Mouse (Mus musculus) intestine, postnatal 0 days (tissue): ENCODE measurements around the gene Ulk4. TPM values are rescaled to one million over a fixed set of nuclear protein-coding genes. Genes with fewer than 3 reads are reported as not detected.

ENCODE experiments used
- ATAC-seq: fragments of 200-750 bp; cut with Nextera tagmentation; 2 replicates; pipeline ENCODE4 v1.8.0; 2017; ENCODE audit warnings: mild to moderate bottlenecking, moderate TSS enrichment, moderate library complexity
- H3K27ac ChIP-seq: fragments of 300-500 bp; sonication (generic); 2 replicates; pipeline ENCODE4 v1.5.1; 2014; ENCODE audit warnings: mild to moderate bottlenecking, low read depth, low read length, moderate library complexity
- H3K27me3 ChIP-seq: fragments of 300-500 bp; sonication (generic); replicated peaks from 2 replicates; pipeline ENCODE4 v1.6.1; 2014; ENCODE audit warnings: low read length, mixed read lengths; ENCODE audit not compliant: control insufficient read depth, insufficient read depth
- H3K36me3 ChIP-seq: fragments of 300-500 bp; sonication (generic); 2 replicates; pipeline ENCODE4 v1.6.1; 2014; ENCODE audit warnings: mild to moderate bottlenecking, moderate library complexity; ENCODE audit not compliant: control insufficient read depth, insufficient read depth
- H3K4me1 ChIP-seq: fragments of 300-500 bp; sonication (generic); replicated peaks from 2 replicates; pipeline ENCODE4 v1.6.1; 2014; ENCODE audit warnings: antibody characterized with exemption, low read length, mixed read lengths; ENCODE audit not compliant: control insufficient read depth, insufficient read depth
- H3K4me2 ChIP-seq: fragments of 300-500 bp; sonication (generic); replicated peaks from 2 replicates; pipeline ENCODE4 v1.6.1; 2014; ENCODE audit warnings: low read depth, mild to moderate bottlenecking, moderate library complexity
- H3K4me3 ChIP-seq: fragments of 300-500 bp; sonication (generic); 2 replicates; pipeline ENCODE4 v1.5.1; 2014; ENCODE audit warnings: low read depth, low read length
- H3K9ac ChIP-seq: fragments of 300-500 bp; sonication (generic); 2 replicates; pipeline ENCODE4 v1.6.1; 2014; ENCODE audit warnings: mild to moderate bottlenecking, low read depth, low read length
- H3K9me3 ChIP-seq: fragments of 300-500 bp; sonication (generic); 2 replicates; pipeline ENCODE4 v1.6.1; 2016; ENCODE audit warnings: mixed run types; ENCODE audit not compliant: control insufficient read depth
- CTCF ChIP-seq: sonication (generic); IDR thresholded peaks from 2 replicates; pipeline ENCODE4 v1.5.1; 2016; ENCODE audit warnings: low read depth, mild to moderate bottlenecking, control low read depth, antibody characterized with exemption, moderate library complexity
- WGBS: fragments of 180-500 bp; shearing (Covaris S2); extraction: QIAGEN DNeasy Blood & Tissue Kit; methylation state at CpG from one replicate; pipeline ENCODE4 v1.1.7; 2014; 5-methylcytosine and 5-hydroxymethylcytosine counted together
- polyA plus RNA-seq: library from polyadenylated mRNA; unstranded; fragments of >200 nt; fragmentation: Nextera tagmentation; extraction: Ambion mirVana; gene quantifications from 2 replicates; pipeline ENCODE4 v1.2.1, GENCODE M21; 2015

Ulk4 gene
- polyA plus RNA-seq, 1 experiment from 2014 or later: 111 TPM

DNA sequence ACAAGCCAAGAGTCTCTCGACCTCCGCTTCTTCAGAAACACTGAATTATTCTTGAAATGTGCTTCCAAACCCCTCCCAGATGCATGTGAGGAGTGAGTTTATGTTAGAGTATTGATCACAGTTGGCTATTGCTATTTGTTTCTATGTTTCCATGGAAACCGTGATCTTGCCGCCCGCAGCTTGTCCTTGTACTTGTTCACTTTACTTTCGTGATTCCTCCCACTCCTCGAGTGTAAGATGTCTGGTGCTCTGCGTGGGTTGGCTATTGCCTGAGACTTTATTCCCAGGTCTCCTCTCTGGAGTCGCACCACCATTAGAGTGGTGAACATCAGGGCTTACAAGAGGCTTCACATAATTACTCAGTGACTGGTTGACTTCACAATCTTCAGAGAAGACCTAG lies 80.5 kb downstream of the Ulk4 start:
- no peak for TF ChIP-seq CTCF

DNA sequence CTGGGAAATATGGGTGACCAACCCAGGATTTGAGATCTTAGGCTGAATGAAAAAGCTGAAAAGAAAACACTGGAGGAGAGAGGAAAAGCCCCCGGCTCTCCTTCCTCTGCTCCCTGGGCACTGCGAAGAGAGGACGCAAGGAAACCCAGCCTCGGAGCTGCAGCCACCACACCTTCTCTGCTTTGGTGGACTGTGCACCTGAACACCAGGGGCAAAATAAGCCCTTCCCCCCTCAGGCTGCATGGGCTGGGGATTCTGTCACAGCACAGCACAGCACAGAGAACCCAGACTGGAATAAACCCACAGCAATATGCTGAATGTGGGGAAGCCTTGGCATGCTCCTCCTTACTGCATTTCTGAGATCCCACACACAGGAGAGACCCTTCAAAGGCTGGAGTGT lies 81.9 kb downstream of the Ulk4 start:
- no peaks in the 10 kb centered on the region for H3K4me1 ChIP-seq
- H3K9me3 ChIP-seq: 0 out of 2 replicates have a peak, but pooled peaks cover 5% of the 10 kb centered on the region
- no peak for ATAC-seq
- no peak overlapping the region for H3K27ac ChIP-seq
- H3K4me3 ChIP-seq: no peak overlapping the region
- no peak overlapping the region for H3K9ac ChIP-seq
- no peaks in the 10 kb centered on the region for H3K27me3 ChIP-seq
- no peak overlapping the region for H3K4me2 ChIP-seq
- TF ChIP-seq CTCF: no peak
- 93% methylated on average over 4 of the region's 4 CpGs for WGBS
- no peaks in the 10 kb centered on the region; the same call in 1 of the 2 replicates for H3K36me3 ChIP-seq

More for the DNA sequence above, 80.5 kb downstream of the Ulk4 start:
- H3K27me3 ChIP-seq: no peaks in the 10 kb centered on the region
- no peak overlapping the region for H3K4me3 ChIP-seq
- ATAC-seq: no peak
- no peaks in the 10 kb centered on the region; the same call in 1 of the 2 replicates for H3K36me3 ChIP-seq
- no peak overlapping the region for H3K27ac ChIP-seq
- H3K4me2 ChIP-seq: no peak overlapping the region
- H3K9me3 ChIP-seq: 0 out of 2 replicates have a peak, but pooled peaks cover 5% of the 10 kb centered on the region
- no peak overlapping the region for H3K9ac ChIP-seq
- WGBS: 84% methylated on average over 9 of the region's 9 CpGs
- H3K4me1 ChIP-seq: no peaks in the 10 kb centered on the region

GRCm38 (mm10) chr9:121192601-121193370 lies 84.2 kb downstream of the Ulk4 start:
- WGBS: 90% methylated on average over 26 of the region's 26 CpGs
- Histone ChIP-seq H3K4me2 (no peak overlapping the region), H3K9me3 (0 out of 2 replicates have a peak, but pooled peaks cover 5% of the 10 kb centered on the region), H3K36me3 (no peaks in the 10 kb centered on the region; the same call in 1 of the 2 replicates), H3K9ac (no peak overlapping the region), H3K27me3 (no peaks in the 10 kb centered on the region), H3K4me1 (no peaks in the 10 kb centered on the region), H3K27ac (no peak overlapping the region), H3K4me3 (no peak overlapping the region)
- ATAC-seq: no peak
- TF ChIP-seq CTCF: no peak

GRCm38 (mm10) chr9:121187811-121188210 lies 89.2 kb downstream of the Ulk4 start:
- TF ChIP-seq CTCF: no peak
- ATAC-seq: no peak
- no peak overlapping the region for H3K27ac ChIP-seq
- no peaks in the 10 kb centered on the region for H3K27me3 ChIP-seq
- H3K4me2 ChIP-seq: no peak overlapping the region
- WGBS: 92% methylated on average over 8 of the region's 8 CpGs
- no peaks in the 10 kb centered on the region for H3K4me1 ChIP-seq
- H3K9ac ChIP-seq: no peak overlapping the region
- no peak overlapping the region for H3K4me3 ChIP-seq
- H3K9me3 ChIP-seq: no peaks in the 10 kb centered on the region
- H3K36me3 ChIP-seq: no peaks in the 10 kb centered on the region; the same call in 1 of the 2 replicates

DNA sequence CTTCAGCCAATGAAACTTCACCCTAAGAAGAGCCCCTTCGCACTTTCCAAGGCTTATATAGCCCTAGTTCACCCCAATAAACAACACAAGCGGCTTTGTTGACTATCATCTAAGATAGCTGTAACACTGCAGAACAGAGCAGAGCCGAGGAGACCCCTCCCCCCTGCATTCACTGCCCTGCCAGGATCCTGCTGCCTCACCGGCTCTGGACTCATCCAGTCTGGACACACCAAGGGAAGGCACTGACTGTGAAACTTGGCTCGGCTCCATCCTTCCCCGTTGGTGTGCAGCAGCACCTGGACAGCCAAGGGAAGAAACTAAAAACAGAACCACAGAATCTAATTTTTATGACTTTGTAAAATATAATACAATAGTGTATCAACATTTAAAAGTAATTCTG lies 91.2 kb downstream of the Ulk4 start:
- no peaks in the 10 kb centered on the region for H3K9me3 ChIP-seq
- H3K36me3 ChIP-seq: no peaks in the 10 kb centered on the region
- no peaks in the 10 kb centered on the region for H3K4me1 ChIP-seq
- no peak for ATAC-seq
- no peak overlapping the region for H3K4me2 ChIP-seq
- 38% methylated on average over 6 of the region's 6 CpGs for WGBS
- no peak overlapping the region for H3K27ac ChIP-seq
- H3K4me3 ChIP-seq: no peak overlapping the region
- H3K27me3 ChIP-seq: no peaks in the 10 kb centered on the region
- no peak for TF ChIP-seq CTCF
- H3K9ac ChIP-seq: no peak overlapping the region

DNA sequence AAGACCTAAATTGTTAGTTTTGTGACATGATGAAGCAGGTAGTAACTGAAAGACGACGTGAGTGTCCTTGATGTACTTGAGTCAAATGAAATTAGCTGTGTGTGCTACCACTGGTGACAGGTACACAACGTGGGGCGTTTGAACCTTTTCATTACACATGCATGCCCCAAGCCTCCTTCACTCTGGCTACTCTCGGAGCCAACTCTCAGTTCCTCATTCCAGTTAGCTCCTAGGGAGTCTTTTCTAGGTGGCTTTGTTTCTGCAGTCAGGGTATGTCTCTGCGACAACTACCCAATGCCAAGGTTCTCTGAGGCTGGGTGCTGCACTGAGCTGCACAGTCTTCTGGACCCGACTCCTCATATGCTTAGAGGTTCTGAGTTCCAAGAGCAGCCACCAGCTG lies 100.6 kb downstream of the Ulk4 start:
- Histone ChIP-seq H3K27ac (no peak overlapping the region), H3K4me1 (no peaks in the 10 kb centered on the region), H3K36me3 (no peaks in the 10 kb centered on the region), H3K4me3 (no peak overlapping the region), H3K9ac (no peak overlapping the region), H3K4me2 (no peak overlapping the region), H3K9me3 (no peaks in the 10 kb centered on the region), H3K27me3 (no peaks in the 10 kb centered on the region)
- no peak for TF ChIP-seq CTCF
- WGBS: 92% methylated on average over 7 of the region's 7 CpGs
- ATAC-seq: no peak
